Mouse (Mus musculus): ENCODE results near the gene Cdc73. TPM values are rescaled to one million over a fixed set of nuclear protein-coding genes. Genes with fewer than 3 reads are reported as not detected.
"Not testable (repeated sequence)": the region's sequence is repeated elsewhere in the genome, so short reads cannot be mapped to it uniquely, and the experiment has no call there.

Gene Cdc73
- total and polyA plus RNA-seq, 3 experiments = 13.4 to 85.0 (median 21.5) TPM

GRCm38 (mm10) chr1:143675734-143676361, 26.8 kb downstream of the Cdc73 start:
- H3K27ac ChIP-seq (ENCODE audit: insufficient read depth, low read depth) = no peak overlapping the region
- dilution Hi-C loops (cut with MboI; ENCODE audit: extremely low pct_ligation_motif_present, extremely low pct_unique_long_range_greater_than_20kb, low sequenced_read_pairs) (no loop called here), in situ Hi-C loops (cut with MboI; ENCODE audit: low pct_ligation_motif_present, low pct_unique_long_range_greater_than_20kb, low sequenced_read_pairs) (no loop called here)
- H3K9ac ChIP-seq (ENCODE audit: insufficient read depth, low read depth) = no peak overlapping the region
- H3K4me2 ChIP-seq (ENCODE audit: insufficient read depth, low read depth, poor library complexity, severe bottlenecking) = no peak overlapping the region
- no peaks in the 10 kb centered on the region for H3K9me3 ChIP-seq (replicated peaks; ENCODE audit: low read length)
- peaks cover 27 to 66% of the 10 kb centered on the region in 2 experiments for H3K36me3 ChIP-seq (replicated peaks in 1 of 2; ENCODE audit: control insufficient read depth in 1 of 2, insufficient read depth in 1 of 2, low read length in 1 of 2)
- no peak for TF ChIP-seq ZKSCAN1 (IDR thresholded peaks at IDR 0.05; ENCODE audit: borderline replicate concordance, low read depth, low read length)
- no peak for TF ChIP-seq HCFC1 (IDR thresholded peaks at IDR 0.05; ENCODE audit: low read depth, low read length)
- no peak for TF ChIP-seq ZMIZ1 (IDR thresholded peaks at IDR 0.05; ENCODE audit: low read depth, low read length)
- TF ChIP-seq CTCF (conservative IDR thresholded peaks at IDR 0.05 in 1 of 2, IDR thresholded peaks at IDR 0.05 in 1 of 2; ENCODE audit: low read depth in 2 of 2, low read length in 2 of 2) = peak in 1 of 2 experiments; percentile 26; a peak in 2 of 4 replicates
- no peak for TF ChIP-seq CHD1 (IDR thresholded peaks at IDR 0.05; ENCODE audit: low read depth, low read length)
- TF ChIP-seq MAFK (IDR thresholded peaks at IDR 0.05; ENCODE audit: insufficient replicate concordance, low read length) = no peak
- TF ChIP-seq ZNF384 (IDR thresholded peaks at IDR 0.05; ENCODE audit: low read depth, low read length) = no peak
- TF ChIP-seq IRF4 (IDR thresholded peaks at IDR 0.05; ENCODE audit: low read depth, low read length) = no peak
- no peak for TF ChIP-seq TBP (conservative IDR thresholded peaks at IDR 0.05; ENCODE audit: low read depth, low read length)
- TF ChIP-seq RAD21 (IDR thresholded peaks at IDR 0.05; ENCODE audit: low read depth, low read length) = peak; percentile 25
- TF ChIP-seq SIN3A (IDR thresholded peaks at IDR 0.05; ENCODE audit: low read length) = no peak
- TF ChIP-seq MXI1 (IDR thresholded peaks at IDR 0.05; ENCODE audit: low read depth, low read length) = no peak
- TF ChIP-seq EP300 (IDR thresholded peaks at IDR 0.05; ENCODE audit: low read length) = no peak
- no peak for TF ChIP-seq E2F4 (IDR thresholded peaks at IDR 0.05; ENCODE audit: insufficient replicate concordance, low read depth, low read length)
- no peak for TF ChIP-seq GABPA (IDR thresholded peaks at IDR 0.05; ENCODE audit: insufficient replicate concordance, low read depth, low read length)
- no peaks in the 10 kb centered on the region for H3K4me1 ChIP-seq (ENCODE audit: control insufficient read depth in 1 of 2, insufficient read depth in 2 of 2)
- no peak for DNase-seq (ENCODE audit: extremely low read depth)
- peaks cover 7% of the 10 kb centered on the region for H3K79me2 ChIP-seq (replicated peaks; ENCODE audit: control insufficient read depth, extremely low read depth, insufficient read depth, poor library complexity, severe bottlenecking)
- no peaks in the 10 kb centered on the region for H3K27me3 ChIP-seq (replicated peaks)
- no peak overlapping the region for H3K4me3 ChIP-seq (replicated peaks in 1 of 3; ENCODE audit: low read depth in 2 of 3, low read length in 2 of 3, poor library complexity in 1 of 3)

- H3K9ac ChIP-seq (ENCODE audit: insufficient read depth, low read depth); H3K79me2 ChIP-seq (replicated peaks; ENCODE audit: control insufficient read depth, extremely low read depth, insufficient read depth, poor library complexity, severe bottlenecking); in situ Hi-C loops (cut with MboI; ENCODE audit: low pct_ligation_motif_present, low pct_unique_long_range_greater_than_20kb, low sequenced_read_pairs); H3K4me1 ChIP-seq (ENCODE audit: control insufficient read depth in 1 of 2, insufficient read depth in 2 of 2); H3K27ac ChIP-seq (ENCODE audit: insufficient read depth, low read depth); H3K9me3 ChIP-seq (replicated peaks; ENCODE audit: low read length); H3K4me3 ChIP-seq (replicated peaks in 1 of 3; ENCODE audit: low read depth in 2 of 3, low read length in 2 of 3, poor library complexity in 1 of 3); dilution Hi-C loops (cut with MboI; ENCODE audit: extremely low pct_ligation_motif_present, extremely low pct_unique_long_range_greater_than_20kb, low sequenced_read_pairs); H3K4me2 ChIP-seq (ENCODE audit: insufficient read depth, low read depth, poor library complexity, severe bottlenecking); DNase-seq (ENCODE audit: extremely low read depth); H3K27me3 ChIP-seq (replicated peaks): not testable (repeated sequence)
- H3K36me3 ChIP-seq (replicated peaks in 1 of 2; ENCODE audit: control insufficient read depth in 1 of 2, insufficient read depth in 1 of 2, low read length in 1 of 2) = peaks cover 9 to 55% of the 10 kb centered on the region in 2 experiments
Measured at GRCm38 (mm10) chr1:143664786-143665185, 37.9 kb downstream of the Cdc73 start.
